Mouse (Mus musculus): ENCODE results near the gene Swap70. TPM values are rescaled to one million over a fixed set of nuclear protein-coding genes. Genes with fewer than 3 reads are reported as not detected.

The Swap70 gene
- polyA plus RNA-seq, 1 experiment from 2014 or later = 7.4 TPM

GRCm38 (mm10) chr7:110246526-110246925 lies 25.0 kb downstream of the Swap70 start:
- Histone ChIP-seq H3K36me3 (ENCODE audit: control insufficient read depth, insufficient read depth, low read length) (no peaks in the 10 kb centered on the region), H3K4me3 (ENCODE audit: low read depth, low read length) (no peak overlapping the region), H3K9me3 (ENCODE audit: control insufficient read depth, low read length) (no peaks in the 10 kb centered on the region), H3K27me3 (ENCODE audit: control insufficient read depth, insufficient read depth, low read length) (no peaks in the 10 kb centered on the region), H3K27ac (ENCODE audit: low read depth, low read length) (no peak overlapping the region), H3K4me2 (ENCODE audit: low read depth, low read length) (no peak overlapping the region), H3K4me1 (ENCODE audit: control insufficient read depth, insufficient read depth, low read length) (no peaks in the 10 kb centered on the region), H3K9ac (replicated peaks; ENCODE audit: low read depth, low read length) (no peak overlapping the region)
- ATAC-seq (ENCODE audit: low read depth) = no peak
- 92% methylated on average over 9 of the region's 9 CpGs for WGBS

GRCm38 (mm10) chr7:110247801-110248200 lies 26.3 kb downstream of the Swap70 start:
- Histone ChIP-seq H3K27me3 (ENCODE audit: control insufficient read depth, insufficient read depth, low read length) (no peaks in the 10 kb centered on the region), H3K4me1 (ENCODE audit: control insufficient read depth, insufficient read depth, low read length) (no peaks in the 10 kb centered on the region), H3K36me3 (ENCODE audit: control insufficient read depth, insufficient read depth, low read length) (no peaks in the 10 kb centered on the region), H3K4me3 (ENCODE audit: low read depth, low read length) (no peak overlapping the region), H3K4me2 (ENCODE audit: low read depth, low read length) (no peak overlapping the region), H3K27ac (ENCODE audit: low read depth, low read length) (no peak overlapping the region), H3K9ac (replicated peaks; ENCODE audit: low read depth, low read length) (no peak overlapping the region), H3K9me3 (ENCODE audit: control insufficient read depth, low read length) (no peaks in the 10 kb centered on the region)
- WGBS = 92% methylated on average over 3 of the region's 3 CpGs
- no peak for ATAC-seq (ENCODE audit: low read depth)

GRCm38 (mm10) chr7:110248677-110249076 lies 27.2 kb downstream of the Swap70 start:
- no peak overlapping the region for H3K9ac ChIP-seq (replicated peaks; ENCODE audit: low read depth, low read length)
- H3K4me2 ChIP-seq (ENCODE audit: low read depth, low read length) = no peak overlapping the region
- H3K9me3 ChIP-seq (ENCODE audit: control insufficient read depth, low read length) = no peaks in the 10 kb centered on the region
- no peak overlapping the region for H3K27ac ChIP-seq (ENCODE audit: low read depth, low read length)
- H3K36me3 ChIP-seq (ENCODE audit: control insufficient read depth, insufficient read depth, low read length) = no peaks in the 10 kb centered on the region
- 94% methylated on average over 4 of the region's 4 CpGs for WGBS
- no peak for ATAC-seq (ENCODE audit: low read depth)
- H3K4me3 ChIP-seq (ENCODE audit: low read depth, low read length) = no peak overlapping the region
- H3K27me3 ChIP-seq (ENCODE audit: control insufficient read depth, insufficient read depth, low read length) = no peaks in the 10 kb centered on the region
- H3K4me1 ChIP-seq (ENCODE audit: control insufficient read depth, insufficient read depth, low read length) = no peaks in the 10 kb centered on the region

GRCm38 (mm10) chr7:110253861-110254260 lies 32.4 kb downstream of the Swap70 start:
- H3K9me3 ChIP-seq (ENCODE audit: control insufficient read depth, low read length) = no peaks in the 10 kb centered on the region
- no peak for ATAC-seq (ENCODE audit: low read depth)
- H3K4me1 ChIP-seq (ENCODE audit: control insufficient read depth, insufficient read depth, low read length) = no peaks in the 10 kb centered on the region
- no peak overlapping the region for H3K4me2 ChIP-seq (ENCODE audit: low read depth, low read length)
- no peak overlapping the region for H3K9ac ChIP-seq (replicated peaks; ENCODE audit: low read depth, low read length)
- no peaks in the 10 kb centered on the region for H3K36me3 ChIP-seq (ENCODE audit: control insufficient read depth, insufficient read depth, low read length)
- no peak overlapping the region for H3K4me3 ChIP-seq (ENCODE audit: low read depth, low read length)
- H3K27me3 ChIP-seq (ENCODE audit: control insufficient read depth, insufficient read depth, low read length) = no peaks in the 10 kb centered on the region
- H3K27ac ChIP-seq (ENCODE audit: low read depth, low read length) = no peak overlapping the region
- WGBS = 33% methylated on average over 2 of the region's 2 CpGs

- H3K27me3 ChIP-seq (ENCODE audit: control insufficient read depth, insufficient read depth, low read length) = no peaks in the 10 kb centered on the region
- H3K9ac ChIP-seq (replicated peaks; ENCODE audit: low read depth, low read length) = no peak overlapping the region
- no peak overlapping the region for H3K4me2 ChIP-seq (ENCODE audit: low read depth, low read length)
- 87% methylated on average over 5 of the region's 5 CpGs for WGBS
- no peak overlapping the region for H3K4me3 ChIP-seq (ENCODE audit: low read depth, low read length)
- no peaks in the 10 kb centered on the region for H3K36me3 ChIP-seq (ENCODE audit: control insufficient read depth, insufficient read depth, low read length)
- ATAC-seq (ENCODE audit: low read depth) = no peak
- H3K27ac ChIP-seq (ENCODE audit: low read depth, low read length) = no peak overlapping the region
- H3K9me3 ChIP-seq (ENCODE audit: control insufficient read depth, low read length) = no peaks in the 10 kb centered on the region
- no peaks in the 10 kb centered on the region for H3K4me1 ChIP-seq (ENCODE audit: control insufficient read depth, insufficient read depth, low read length)
These were observed 32.9 kb downstream of the Swap70 start for GRCm38 (mm10) chr7:110254395-110254794.

- Histone ChIP-seq H3K9ac (replicated peaks; ENCODE audit: low read depth, low read length) (no peak overlapping the region), H3K36me3 (ENCODE audit: control insufficient read depth, insufficient read depth, low read length) (no peaks in the 10 kb centered on the region), H3K27me3 (ENCODE audit: control insufficient read depth, insufficient read depth, low read length) (no peaks in the 10 kb centered on the region), H3K4me2 (ENCODE audit: low read depth, low read length) (no peak overlapping the region), H3K9me3 (ENCODE audit: control insufficient read depth, low read length) (no peaks in the 10 kb centered on the region), H3K4me1 (ENCODE audit: control insufficient read depth, insufficient read depth, low read length) (no peaks in the 10 kb centered on the region), H3K4me3 (ENCODE audit: low read depth, low read length) (no peak overlapping the region), H3K27ac (ENCODE audit: low read depth, low read length) (no peak overlapping the region)
- 88% methylated on average over 2 of the region's 2 CpGs for WGBS
- ATAC-seq (ENCODE audit: low read depth) = no peak
These were observed 35.5 kb downstream of the Swap70 start for GRCm38 (mm10) chr7:110257059-110257458.

GRCm38 (mm10) chr7:110258196-110258950 lies 36.9 kb downstream of the Swap70 start:
- 87% methylated on average over 11 of the region's 11 CpGs for WGBS
- H3K4me1 ChIP-seq (ENCODE audit: control insufficient read depth, insufficient read depth, low read length) = no peaks in the 10 kb centered on the region

GRCm38 (mm10) chr7:110259966-110260711 lies 38.6 kb downstream of the Swap70 start:
- Histone ChIP-seq H3K27me3 (ENCODE audit: control insufficient read depth, insufficient read depth, low read length) (no peaks in the 10 kb centered on the region), H3K4me2 (ENCODE audit: low read depth, low read length) (no peak overlapping the region), H3K36me3 (ENCODE audit: control insufficient read depth, insufficient read depth, low read length) (no peaks in the 10 kb centered on the region), H3K27ac (ENCODE audit: low read depth, low read length) (no peak overlapping the region), H3K9ac (replicated peaks; ENCODE audit: low read depth, low read length) (no peak overlapping the region), H3K9me3 (ENCODE audit: control insufficient read depth, low read length) (no peaks in the 10 kb centered on the region), H3K4me1 (ENCODE audit: control insufficient read depth, insufficient read depth, low read length) (no peaks in the 10 kb centered on the region), H3K4me3 (ENCODE audit: low read depth, low read length) (no peak overlapping the region)
- 79% methylated on average over 4 of the region's 4 CpGs for WGBS
- no peak for ATAC-seq (ENCODE audit: low read depth)

More at GRCm38 (mm10) chr7:110258196-110258950, 36.9 kb downstream of the Swap70 start:
- no peaks in the 10 kb centered on the region for H3K27me3 ChIP-seq (ENCODE audit: control insufficient read depth, insufficient read depth, low read length)
- no peak overlapping the region for H3K4me3 ChIP-seq (ENCODE audit: low read depth, low read length)
- H3K9me3 ChIP-seq (ENCODE audit: control insufficient read depth, low read length) = no peaks in the 10 kb centered on the region
- no peak for ATAC-seq (ENCODE audit: low read depth)
- no peaks in the 10 kb centered on the region for H3K36me3 ChIP-seq (ENCODE audit: control insufficient read depth, insufficient read depth, low read length)
- H3K27ac ChIP-seq (ENCODE audit: low read depth, low read length) = no peak overlapping the region
- H3K9ac ChIP-seq (replicated peaks; ENCODE audit: low read depth, low read length) = no peak overlapping the region
- H3K4me2 ChIP-seq (ENCODE audit: low read depth, low read length) = no peak overlapping the region

- no peak for ATAC-seq (ENCODE audit: low read depth)
- H3K4me3 ChIP-seq (ENCODE audit: low read depth, low read length) = no peak overlapping the region
- no peaks in the 10 kb centered on the region for H3K36me3 ChIP-seq (ENCODE audit: control insufficient read depth, insufficient read depth, low read length)
- no peaks in the 10 kb centered on the region for H3K27me3 ChIP-seq (ENCODE audit: control insufficient read depth, insufficient read depth, low read length)
- no peaks in the 10 kb centered on the region for H3K4me1 ChIP-seq (ENCODE audit: control insufficient read depth, insufficient read depth, low read length)
- H3K9me3 ChIP-seq (ENCODE audit: control insufficient read depth, low read length) = no peaks in the 10 kb centered on the region
- H3K27ac ChIP-seq (ENCODE audit: low read depth, low read length) = no peak overlapping the region
- no peak overlapping the region for H3K9ac ChIP-seq (replicated peaks; ENCODE audit: low read depth, low read length)
- H3K4me2 ChIP-seq (ENCODE audit: low read depth, low read length) = no peak overlapping the region
- WGBS = 86% methylated on average over 4 of the region's 4 CpGs
These were observed 40.3 kb downstream of the Swap70 start for GRCm38 (mm10) chr7:110261807-110262206.

Data from neural tube, embryonic 14.5 days (tissue).